Mouse (Mus musculus) NIH3T3 (cell line): ENCODE results near the gene Kcnn3.

Experiments
- DNase-seq: peaks from one replicate; pipeline ENCODE4 v3.0.0-alpha.2; 2012; ENCODE audit warnings: low read depth

Gene Kcnn3

GRCm38 (mm10) chr3:89569058-89569457 lies 49.1 kb downstream of the Kcnn3 start:
- no peak for DNase-seq

- no peak for DNase-seq
Measured at GRCm38 (mm10) chr3:89569707-89570324, 49.9 kb downstream of the Kcnn3 start.

DNA sequence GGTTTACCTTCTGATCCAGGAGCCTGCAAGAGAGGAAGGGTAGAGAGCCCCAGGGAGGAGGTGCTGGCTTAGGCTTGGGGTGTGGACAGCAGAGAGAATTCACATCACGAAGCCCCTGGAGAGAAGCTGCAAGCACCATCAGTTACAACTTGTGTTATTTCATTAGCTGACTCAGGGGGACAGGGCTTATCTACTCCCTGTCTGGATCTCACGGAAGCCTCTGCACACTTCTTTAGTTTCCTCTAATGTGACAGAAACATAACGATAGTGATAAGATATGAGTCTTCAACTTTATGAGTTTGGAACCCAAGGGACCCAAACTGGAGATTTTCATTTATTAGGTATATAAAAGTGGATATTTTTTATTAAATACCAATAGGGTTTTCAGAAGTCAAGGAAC lies 50.4 kb downstream of the Kcnn3 start:
- no peak for DNase-seq

DNA sequence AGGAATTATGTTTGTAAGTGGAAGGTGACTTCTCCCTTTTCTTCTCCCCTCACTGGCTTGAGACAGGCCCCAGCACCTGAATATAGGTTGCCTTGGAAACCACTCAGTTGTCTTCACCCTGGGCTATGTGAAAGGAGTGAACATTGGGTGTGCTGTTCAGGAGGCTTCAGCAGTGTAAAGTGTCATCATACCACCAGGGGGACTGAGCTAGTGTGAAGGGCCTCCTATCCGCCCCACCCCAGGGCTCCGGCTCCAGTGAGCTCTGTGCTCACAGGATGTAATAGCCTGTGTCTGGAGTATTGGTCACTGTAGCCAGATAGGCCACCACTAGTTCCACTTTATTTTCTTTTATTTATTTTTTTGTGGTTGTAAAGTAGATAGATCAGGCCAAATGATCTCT lies 54.3 kb downstream of the Kcnn3 start:
- peak; percentile 31 for DNase-seq

- no peak for DNase-seq
Measured at GRCm38 (mm10) chr3:89576381-89576780, 56.4 kb downstream of the Kcnn3 start.

GRCm38 (mm10) chr3:89577154-89577553 lies 57.2 kb downstream of the Kcnn3 start:
- DNase-seq = no peak

DNA sequence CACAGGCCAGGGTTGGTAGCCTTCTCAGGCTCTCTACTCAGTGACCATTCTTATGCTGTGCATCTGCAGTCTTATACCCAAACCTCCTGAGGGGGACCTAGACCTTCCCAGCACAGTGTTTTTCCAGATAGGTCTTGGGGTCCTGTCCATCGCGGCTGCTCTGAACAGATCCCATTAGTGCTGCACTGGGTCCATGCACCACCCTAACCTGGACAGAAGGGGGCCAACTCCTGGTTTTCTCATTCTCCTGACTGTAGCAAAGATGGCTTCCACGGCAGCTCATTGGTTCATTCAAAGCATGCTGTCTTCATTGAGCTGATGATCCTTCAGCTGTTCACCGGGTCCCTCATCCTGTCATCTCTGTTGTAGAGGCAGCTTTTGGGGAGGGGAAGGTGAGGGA lies 58.1 kb downstream of the Kcnn3 start:
- no peak for DNase-seq

- DNase-seq = peak; percentile 39
Measured at GRCm38 (mm10) chr3:89578803-89579202, 58.8 kb downstream of the Kcnn3 start.

GRCm38 (mm10) chr3:89584254-89584653 lies 64.3 kb downstream of the Kcnn3 start:
- DNase-seq = peak; percentile 4

GRCm38 (mm10) chr3:89588436-89588835 lies 68.5 kb downstream of the Kcnn3 start:
- no peak for DNase-seq

GRCm38 (mm10) chr3:89589321-89589720 lies 69.4 kb downstream of the Kcnn3 start:
- DNase-seq = no peak

GRCm38 (mm10) chr3:89590386-89590785 lies 70.4 kb downstream of the Kcnn3 start:
- DNase-seq = no peak

- DNase-seq = no peak
Measured at GRCm38 (mm10) chr3:89591461-89591860, 71.5 kb downstream of the Kcnn3 start.

DNA sequence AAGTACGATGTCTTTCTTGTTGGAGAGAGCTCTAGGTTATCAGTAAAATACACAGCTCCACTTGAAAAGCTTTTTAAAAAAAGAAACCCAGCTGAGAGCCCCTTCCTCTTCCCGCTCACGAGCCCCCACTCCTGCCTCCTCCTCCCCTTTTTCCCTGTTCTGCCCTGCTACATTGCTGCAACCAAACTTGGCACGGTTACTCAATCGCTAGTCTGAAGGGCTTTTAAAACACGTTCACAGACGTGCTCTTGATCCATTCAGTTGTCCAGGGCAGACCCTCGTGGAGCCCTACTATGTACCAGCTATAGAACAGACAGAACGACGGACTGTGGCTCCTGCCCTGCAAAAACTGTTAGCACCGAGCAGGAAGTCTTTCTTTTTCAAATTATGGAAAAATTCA lies 72.8 kb downstream of the Kcnn3 start:
- no peak for DNase-seq

- no peak for DNase-seq
Measured at GRCm38 (mm10) chr3:89593524-89593923, 73.6 kb downstream of the Kcnn3 start.

- DNase-seq = no peak
Measured at GRCm38 (mm10) chr3:89598361-89598760, 78.4 kb downstream of the Kcnn3 start.

DNA sequence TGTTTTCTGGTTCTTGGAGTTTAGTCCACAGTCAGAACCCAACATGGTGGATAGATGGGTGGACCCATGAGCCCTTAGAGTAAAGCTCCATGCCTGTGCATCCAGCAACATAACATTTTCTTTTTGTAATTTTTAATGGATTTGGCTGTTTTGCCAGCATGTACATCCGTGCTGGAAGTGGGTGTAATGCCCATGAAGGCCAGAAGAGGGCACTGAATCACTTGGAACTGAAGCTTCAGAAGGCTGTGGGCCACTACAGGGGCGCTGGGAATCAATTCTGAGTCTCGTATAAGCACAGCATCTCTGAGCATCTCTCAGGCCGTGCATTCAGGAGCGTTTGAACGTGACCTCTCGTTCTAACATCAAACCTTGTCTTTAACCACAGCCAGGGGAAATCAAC lies 79.0 kb downstream of the Kcnn3 start:
- DNase-seq = peak; percentile 15

DNA sequence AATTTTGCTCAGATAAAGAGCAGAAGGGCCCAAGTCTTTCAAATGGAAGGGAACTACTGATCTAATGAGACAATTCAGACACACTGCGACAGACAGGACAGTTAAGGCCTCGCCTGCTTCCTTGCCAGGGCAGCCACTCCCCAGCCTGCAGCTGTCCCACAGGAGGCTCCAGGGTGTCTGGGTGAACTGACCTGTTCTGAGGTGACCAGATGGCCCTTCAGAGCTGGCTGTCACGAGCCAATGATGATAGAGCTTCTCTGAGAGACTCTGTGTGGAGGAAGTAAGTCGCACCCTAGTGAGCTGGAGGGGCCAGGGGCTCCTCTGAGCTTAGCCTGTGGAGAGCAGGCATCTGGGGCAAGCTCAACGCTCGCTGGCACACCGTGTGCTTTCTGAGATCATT lies 81.1 kb downstream of the Kcnn3 start:
- no peak for DNase-seq

DNA sequence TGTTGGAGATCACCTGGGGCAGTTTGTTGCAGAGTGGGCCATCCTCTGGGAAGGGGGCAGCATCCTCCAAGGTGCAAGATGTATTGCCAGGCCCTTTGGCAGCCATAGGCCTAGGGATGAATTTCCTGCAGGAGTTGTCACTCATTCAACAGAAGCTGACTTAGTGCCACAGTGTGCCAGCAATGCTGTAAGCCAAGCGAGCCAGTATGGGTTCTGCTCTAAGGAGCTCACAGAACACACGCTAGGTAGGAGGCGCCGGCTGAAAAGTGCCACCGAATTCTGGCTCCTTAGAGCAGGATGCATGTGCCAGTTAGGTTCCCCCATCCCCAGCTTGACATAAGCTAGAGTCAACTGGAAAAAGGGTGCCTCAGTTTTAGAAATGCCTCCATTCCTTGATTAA lies 83.3 kb downstream of the Kcnn3 start:
- DNase-seq = no peak

DNA sequence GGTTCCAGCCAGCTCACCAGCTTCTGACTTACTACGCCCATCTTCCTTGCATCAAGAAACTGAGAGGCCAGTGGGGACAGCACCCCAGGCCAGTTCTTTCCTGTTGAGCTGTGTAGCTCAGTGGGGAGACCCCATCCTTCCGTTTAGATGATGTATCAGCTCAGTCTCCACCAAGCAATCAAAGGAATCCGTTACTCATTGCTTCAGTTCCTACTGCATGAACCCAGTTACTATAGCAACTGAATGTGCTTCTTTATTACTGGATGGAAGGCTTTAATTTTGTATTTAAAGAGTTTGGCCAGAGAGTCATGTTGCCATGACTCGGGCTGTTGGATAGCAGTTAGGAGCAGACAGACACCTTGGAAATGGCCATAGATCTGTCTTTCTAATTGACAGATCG lies 85.3 kb downstream of the Kcnn3 start:
- DNase-seq = no peak

DNA sequence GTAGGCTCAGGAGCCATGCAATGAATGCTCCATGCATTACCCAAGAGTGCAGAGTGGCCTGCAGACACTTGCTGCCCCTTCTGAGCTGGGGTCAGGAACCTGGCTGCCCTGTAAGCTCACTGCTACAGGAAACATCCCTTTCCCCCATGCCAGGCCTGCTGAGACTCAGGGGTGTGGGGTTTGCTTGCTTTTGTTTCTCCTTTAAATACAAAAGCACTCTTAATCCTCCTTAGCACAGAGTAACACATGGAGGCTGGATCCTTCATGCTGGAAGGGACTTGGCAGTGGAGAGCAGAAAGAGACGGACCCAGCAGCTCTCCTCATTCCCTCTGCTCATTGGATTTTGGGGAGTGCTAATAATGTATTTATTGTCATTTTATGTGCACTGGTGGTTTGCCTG lies 87.4 kb downstream of the Kcnn3 start:
- DNase-seq = no peak

GRCm38 (mm10) chr3:89612048-89612447 lies 92.1 kb downstream of the Kcnn3 start:
- DNase-seq = no peak

- peak; percentile 35 for DNase-seq
Measured at GRCm38 (mm10) chr3:89613526-89614523, 93.9 kb downstream of the Kcnn3 start.
